Mouse (Mus musculus) stomach, postnatal 0 days (tissue): ENCODE measurements around the gene Olig2. TPM values are rescaled to one million over a fixed set of nuclear protein-coding genes. Genes with fewer than 3 reads are reported as not detected.

ENCODE experiments used
- ATAC-seq: fragments of 200-750 bp; cut with Nextera tagmentation; 2 replicates; pipeline ENCODE4 v1.8.0; 2017; ENCODE audit not compliant: low FRiP score, low TSS enrichment
- DNase-seq: peaks from one replicate; pipeline ENCODE4 v3.0.0-alpha.2; 2016; ENCODE audit warnings: low spot score
- H3K27ac ChIP-seq: fragments of 300-500 bp; sonication (generic); replicated peaks from 2 replicates; pipeline ENCODE4 v1.5.1; 2014; ENCODE audit warnings: mild to moderate bottlenecking, control low read depth
- H3K27me3 ChIP-seq: fragments of 300-500 bp; sonication (generic); 2 replicates; pipeline ENCODE4 v1.6.1; 2014; ENCODE audit warnings: low read length; ENCODE audit not compliant: control insufficient read depth, insufficient read depth
- H3K36me3 ChIP-seq: fragments of 300-500 bp; sonication (generic); 2 replicates; pipeline ENCODE4 v1.6.1; 2014; ENCODE audit warnings: low read length, mixed read lengths; ENCODE audit not compliant: control insufficient read depth, insufficient read depth
- H3K4me1 ChIP-seq: fragments of 300-500 bp; sonication (generic); replicated peaks from 2 replicates; pipeline ENCODE4 v1.6.1; 2014; ENCODE audit warnings: antibody characterized with exemption; ENCODE audit not compliant: control insufficient read depth, insufficient read depth
- H3K4me2 ChIP-seq: fragments of 300-500 bp; sonication (generic); replicated peaks from 2 replicates; pipeline ENCODE4 v1.6.1; 2014; ENCODE audit warnings: low read depth, mild to moderate bottlenecking, control low read depth, moderate library complexity
- H3K4me3 ChIP-seq: fragments of 300-500 bp; sonication (generic); 2 replicates; pipeline ENCODE4 v1.5.1; 2014; ENCODE audit warnings: low read depth, low read length, control low read depth
- H3K9ac ChIP-seq: fragments of 300-500 bp; sonication (generic); 2 replicates; pipeline ENCODE4 v1.6.1; 2014; ENCODE audit warnings: mild to moderate bottlenecking, low read length, control low read depth, mixed read lengths
- H3K9me3 ChIP-seq: fragments of 300-500 bp; sonication (generic); 2 replicates; pipeline ENCODE4 v1.6.1; 2016; ENCODE audit warnings: low read length; ENCODE audit not compliant: control insufficient read depth
- CTCF ChIP-seq: IDR thresholded peaks from 2 replicates; pipeline ENCODE4 v1.5.1; 2016; ENCODE audit warnings: antibody characterized with exemption, low read depth, mild to moderate bottlenecking, moderate library complexity
- EP300 ChIP-seq: optimal IDR thresholded peaks from 2 replicates; pipeline ENCODE3; 2016; ENCODE audit warnings: antibody characterized with exemption
- WGBS: fragments of 180-500 bp; shearing (Covaris S2); extraction: QIAGEN DNeasy Blood & Tissue Kit; methylation state at CpG from one replicate; pipeline ENCODE4 v1.1.7; 2014; 5-methylcytosine and 5-hydroxymethylcytosine counted together
- polyA plus RNA-seq: library from polyadenylated mRNA; unstranded; fragments of >200 nt; fragmentation: Nextera tagmentation; extraction: Ambion mirVana; gene quantifications from 2 replicates; pipeline ENCODE4 v1.2.1, GENCODE M21; 2015

Gene Olig2
- polyA plus RNA-seq, 1 experiment from 2014 or later = not detected

- no peak overlapping the region for H3K4me2 ChIP-seq
- H3K4me1 ChIP-seq = no peaks in the 10 kb centered on the region
- no peak overlapping the region for H3K4me3 ChIP-seq
- 73% methylated on average over 6 of the region's 6 CpGs for WGBS
- H3K27ac ChIP-seq = no peak overlapping the region
- no peak for DNase-seq
- H3K9me3 ChIP-seq = 0 out of 2 replicates have a peak, but pooled peaks cover 2% of the 10 kb centered on the region
- H3K9ac ChIP-seq = no peak overlapping the region
- H3K27me3 ChIP-seq = peaks cover 34% of the 10 kb centered on the region
- peak; percentile 49 for TF ChIP-seq CTCF
- TF ChIP-seq EP300 = no peak
- H3K36me3 ChIP-seq = no peaks in the 10 kb centered on the region
- no peak for ATAC-seq
Observed at GRCm38 (mm10) chr16:91217948-91218347, 7.3 kb upstream of the Olig2 start.

DNA sequence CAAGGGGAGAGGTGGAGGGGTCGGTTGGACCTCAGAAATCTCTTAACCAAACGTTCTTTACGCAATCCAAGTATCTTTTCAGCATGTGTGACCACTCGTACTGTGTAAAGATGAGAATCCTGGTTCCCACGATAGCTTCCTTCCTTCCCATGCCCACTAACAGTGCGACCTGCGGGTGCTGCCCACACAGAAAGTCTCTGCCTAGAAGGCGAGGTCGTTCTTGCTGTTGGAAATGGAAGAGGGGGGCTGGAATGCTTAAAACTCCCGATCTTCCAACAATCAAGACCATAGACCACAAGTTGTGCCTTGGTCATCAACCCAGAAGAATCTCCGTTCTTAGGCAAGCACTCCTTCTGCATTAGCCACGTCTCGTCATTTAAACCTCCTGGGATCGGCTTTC lies 6.0 kb upstream of the Olig2 start:
- Histone ChIP-seq H3K27ac (no peak overlapping the region), H3K9ac (no peak overlapping the region), H3K4me3 (no peak overlapping the region), H3K9me3 (0 out of 2 replicates have a peak, but pooled peaks cover 2% of the 10 kb centered on the region), H3K4me1 (no peaks in the 10 kb centered on the region), H3K4me2 (no peak overlapping the region), H3K27me3 (peaks cover 40% of the 10 kb centered on the region), H3K36me3 (no peaks in the 10 kb centered on the region)
- TF ChIP-seq CTCF (no peak), EP300 (no peak)
- ATAC-seq (no peak), DNase-seq (no peak)
- WGBS = 18% methylated on average over 14 of the region's 14 CpGs

- Histone ChIP-seq H3K27ac (no peak overlapping the region), H3K36me3 (no peaks in the 10 kb centered on the region), H3K4me3 (no peak overlapping the region), H3K9ac (no peak overlapping the region), H3K9me3 (0 out of 2 replicates have a peak, but pooled peaks cover 2% of the 10 kb centered on the region), H3K27me3 (peaks cover 62% of the 10 kb centered on the region), H3K4me1 (no peaks in the 10 kb centered on the region), H3K4me2 (peak overlapping the region; percentile 6)
- TF ChIP-seq CTCF (no peak), EP300 (no peak)
- ATAC-seq (no peak), DNase-seq (no peak)
- WGBS = 2% methylated on average over 25 of the region's 25 CpGs
Observed at GRCm38 (mm10) chr16:91222171-91222642, 3.0 kb upstream of the Olig2 start.

GRCm38 (mm10) chr16:91222643-91223271 lies 2.5 kb upstream of the Olig2 start:
- no peaks in the 10 kb centered on the region for H3K36me3 ChIP-seq
- no peak overlapping the region for H3K27ac ChIP-seq
- H3K9me3 ChIP-seq = 0 out of 2 replicates have a peak, but pooled peaks cover 2% of the 10 kb centered on the region
- no peak overlapping the region for H3K4me3 ChIP-seq
- peaks cover 68% of the 10 kb centered on the region for H3K27me3 ChIP-seq
- H3K4me1 ChIP-seq = no peaks in the 10 kb centered on the region
- TF ChIP-seq CTCF (no peak), EP300 (no peak)
- DNase-seq (no peak), ATAC-seq (no peak)
- peak overlapping the region; percentile 6; the same call in 1 of the 2 replicates for H3K4me2 ChIP-seq
- under 1% methylated on average over 27 of the region's 27 CpGs for WGBS
- H3K9ac ChIP-seq = no peak overlapping the region

DNA sequence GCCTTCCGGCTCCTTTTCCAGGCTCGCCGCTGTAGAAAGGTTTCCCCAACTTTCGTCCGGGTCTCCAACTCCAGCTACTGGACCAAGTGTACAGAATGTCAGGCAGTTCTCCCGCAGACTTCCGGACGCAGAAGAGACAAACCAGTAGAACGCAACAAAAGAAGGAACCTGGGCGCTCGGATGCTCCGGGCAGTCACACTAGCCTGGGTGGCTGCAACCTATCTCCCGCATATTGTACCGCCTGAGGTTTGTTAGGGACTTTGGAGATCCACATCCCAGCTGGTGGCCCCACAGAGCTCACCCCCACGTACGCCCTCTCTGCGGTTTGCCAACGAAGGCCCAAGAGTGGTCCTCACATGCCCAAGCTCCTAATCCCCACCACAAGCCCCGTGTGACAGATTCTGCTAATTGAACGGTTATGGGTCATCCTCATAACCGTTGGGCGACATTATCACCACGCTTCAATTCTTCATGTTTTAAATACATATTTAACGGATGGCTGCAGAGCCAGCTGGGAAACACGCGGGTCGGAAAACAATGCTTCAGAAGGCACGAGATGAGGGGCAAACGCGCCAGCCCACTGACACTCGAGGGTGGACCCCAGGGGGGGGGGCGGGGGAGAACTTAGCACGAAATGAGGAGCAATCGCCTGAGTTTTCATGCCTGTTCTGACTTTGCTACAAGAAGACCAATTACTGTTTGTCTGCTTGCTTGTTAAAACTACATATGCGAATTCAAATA lies 1.8 kb upstream of the Olig2 start:
- 4% methylated on average over 35 of the region's 35 CpGs for WGBS
- no peaks in the 10 kb centered on the region for H3K9me3 ChIP-seq
- ATAC-seq = no peak
- no peak overlapping the region for H3K4me3 ChIP-seq
- no peak overlapping the region for H3K9ac ChIP-seq
- H3K4me1 ChIP-seq = no peaks in the 10 kb centered on the region
- no peak overlapping the region for H3K4me2 ChIP-seq
- TF ChIP-seq CTCF = no peak
- no peak for DNase-seq
- no peaks in the 10 kb centered on the region for H3K36me3 ChIP-seq
- H3K27me3 ChIP-seq = peaks cover 72% of the 10 kb centered on the region
- H3K27ac ChIP-seq = no peak overlapping the region

DNA sequence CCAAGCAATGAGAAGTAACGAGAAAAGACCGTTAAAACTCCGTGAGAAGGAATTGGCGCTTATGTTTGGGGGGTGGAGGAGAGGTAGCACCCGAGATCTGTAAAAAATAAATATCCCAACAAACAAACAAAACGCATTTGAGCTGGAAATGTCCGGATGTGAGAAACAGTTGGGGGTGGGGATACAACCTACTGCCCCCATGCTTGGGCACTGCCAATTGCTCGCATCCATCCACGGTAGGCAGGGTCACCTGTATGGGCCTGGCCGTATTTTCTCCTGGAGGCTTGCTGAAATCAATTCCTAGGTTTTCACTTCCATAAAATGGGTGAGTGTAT lies 1.2 kb upstream of the Olig2 start:
- Histone ChIP-seq H3K9ac (no peak overlapping the region), H3K27me3 (peaks cover 69% of the 10 kb centered on the region), H3K4me3 (no peak overlapping the region), H3K9me3 (no peaks in the 10 kb centered on the region), H3K4me2 (no peak overlapping the region), H3K27ac (no peak overlapping the region), H3K4me1 (no peaks in the 10 kb centered on the region), H3K36me3 (no peaks in the 10 kb centered on the region)
- 7% methylated on average over 10 of the region's 10 CpGs for WGBS
- TF ChIP-seq EP300 (no peak), CTCF (no peak)
- ATAC-seq (no peak), DNase-seq (no peak)
